Mouse (Mus musculus): ENCODE data around the gene Psmb6. TPM values are rescaled to one million over a fixed set of nuclear protein-coding genes. Genes with fewer than 3 reads are reported as not detected.

The Psmb6 gene
- polyA plus RNA-seq, 1 experiment from 2014 or later = 669 TPM

DNA sequence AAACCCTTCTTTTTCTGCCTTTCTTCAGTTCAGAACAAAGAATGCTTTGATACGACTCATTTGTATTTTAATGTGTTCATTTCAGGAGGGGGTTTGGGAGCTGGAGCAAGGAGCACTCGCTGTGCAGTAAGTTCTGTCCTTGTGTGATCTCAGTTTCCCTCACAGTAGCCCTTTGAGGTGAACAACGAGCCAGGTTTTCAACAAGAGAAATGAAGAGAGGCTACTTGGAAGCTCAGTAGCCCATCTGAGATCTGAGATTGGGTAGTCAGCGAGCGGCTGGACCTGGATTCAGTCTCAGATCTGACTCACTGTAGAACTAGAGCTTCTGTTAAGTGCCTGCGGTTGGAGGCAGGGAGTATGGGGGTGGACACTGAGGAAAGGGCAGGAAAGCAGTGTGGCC lies 48.7 kb downstream of the Psmb6 start:
- Histone ChIP-seq H3K4me1 (ENCODE audit: control insufficient read depth, insufficient read depth, low read length) (peaks cover 37% of the 10 kb centered on the region), H3K4me2 (ENCODE audit: low read depth, low read length) (no peak overlapping the region), H3K9me3 (ENCODE audit: control insufficient read depth, low read length) (no peaks in the 10 kb centered on the region), H3K9ac (ENCODE audit: low read depth, low read length) (no peak overlapping the region), H3K27me3 (replicated peaks; ENCODE audit: control insufficient read depth, insufficient read depth, low read length) (no peaks in the 10 kb centered on the region), H3K4me3 (ENCODE audit: low read length) (no peak overlapping the region), H3K27ac (ENCODE audit: low read length) (no peak overlapping the region), H3K36me3 (ENCODE audit: control insufficient read depth, insufficient read depth, low read length) (no peaks in the 10 kb centered on the region)
- ATAC-seq = no peak
- 76% methylated on average over 6 of the region's 6 CpGs for whole genome bisulfite sequencing

DNA sequence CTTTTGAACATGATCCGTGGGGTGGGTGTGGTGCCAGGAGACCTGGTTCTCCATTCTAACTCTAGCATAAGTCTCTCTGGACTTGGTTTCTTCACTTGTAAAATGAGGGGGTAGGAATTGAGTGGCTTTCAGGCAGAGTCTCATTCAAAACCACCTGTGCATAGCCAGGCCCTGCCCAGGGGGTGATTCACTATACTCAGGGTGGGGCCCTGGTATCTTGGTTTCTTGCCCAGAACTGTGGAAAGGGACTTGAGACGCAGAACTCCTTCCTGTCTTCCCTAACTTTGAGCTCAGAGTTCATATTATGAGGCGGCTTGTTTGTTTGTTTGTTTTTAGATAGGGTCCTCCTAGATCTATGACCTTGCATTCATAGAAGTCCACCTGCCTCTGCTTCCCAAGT lies 52.0 kb downstream of the Psmb6 start:
- H3K27ac ChIP-seq (ENCODE audit: low read length) = peak overlapping the region; percentile 24; the same call in 1 of the 2 replicates
- no peak overlapping the region for H3K4me3 ChIP-seq (ENCODE audit: low read length)
- WGBS = 58% methylated on average over 3 of the region's 3 CpGs
- no peak overlapping the region for H3K9ac ChIP-seq (ENCODE audit: low read depth, low read length)
- H3K27me3 ChIP-seq (replicated peaks; ENCODE audit: control insufficient read depth, insufficient read depth, low read length) = no peaks in the 10 kb centered on the region
- ATAC-seq = peak; percentile 65
- H3K4me2 ChIP-seq (ENCODE audit: low read depth, low read length) = no peak overlapping the region; the same call in 1 of the 2 replicates
- peaks cover 53% of the 10 kb centered on the region for H3K4me1 ChIP-seq (ENCODE audit: control insufficient read depth, insufficient read depth, low read length)
- no peaks in the 10 kb centered on the region for H3K9me3 ChIP-seq (ENCODE audit: control insufficient read depth, low read length)
- H3K36me3 ChIP-seq (ENCODE audit: control insufficient read depth, insufficient read depth, low read length) = no peaks in the 10 kb centered on the region

Other genes with a start within 250 kb of the Psmb6 start
- gene Alox12e, start 202.7 kb upstream of the Psmb6 start, polyA plus RNA-seq (2015; fragmentation: Nextera tagmentation; extraction: Ambion mirVana) = 0.13 TPM in 1 of 2 replicates, not detected in the other
- 0.64 and 1.1 TPM in 2 replicates for gene Alox15, start 173.3 kb upstream of the Psmb6 start, polyA plus RNA-seq (2015; fragmentation: Nextera tagmentation; extraction: Ambion mirVana)
- gene Pelp1, start 115.3 kb upstream of the Psmb6 start, polyA plus RNA-seq (2015; fragmentation: Nextera tagmentation; extraction: Ambion mirVana) = 29.1 and 31.5 TPM in 2 replicates
- 10.1 and 10.7 TPM in 2 replicates for gene Arrb2, start 92.7 kb upstream of the Psmb6 start, polyA plus RNA-seq (2015; fragmentation: Nextera tagmentation; extraction: Ambion mirVana)
- gene Med11, start 73.4 kb upstream of the Psmb6 start, polyA plus RNA-seq (2015; fragmentation: Nextera tagmentation; extraction: Ambion mirVana) = 38.4 and 41.7 TPM in 2 replicates
- 1.1 and 1.2 TPM in 2 replicates for gene Zmynd15, start 65.9 kb upstream of the Psmb6 start, polyA plus RNA-seq (2015; fragmentation: Nextera tagmentation; extraction: Ambion mirVana)
- 10.9 and 11.9 TPM in 2 replicates for gene Cxcl16, start 65.4 kb upstream of the Psmb6 start, polyA plus RNA-seq (2015; fragmentation: Nextera tagmentation; extraction: Ambion mirVana)
- gene Tm4sf5, start 20.1 kb upstream of the Psmb6 start, polyA plus RNA-seq (2015; fragmentation: Nextera tagmentation; extraction: Ambion mirVana) = 253 and 283 TPM in 2 replicates
- 0.28 and 0.71 TPM in 2 replicates for gene Vmo1, start 10.8 kb upstream of the Psmb6 start, polyA plus RNA-seq (2015; fragmentation: Nextera tagmentation; extraction: Ambion mirVana)
- gene Gltpd2, start 6.2 kb upstream of the Psmb6 start, polyA plus RNA-seq (2015; fragmentation: Nextera tagmentation; extraction: Ambion mirVana) = 1.9 and 2.0 TPM in 2 replicates
- gene Gm40193, start 7.6 kb downstream of the Psmb6 start, polyA plus RNA-seq (2015; fragmentation: Nextera tagmentation; extraction: Ambion mirVana) = not detected in 2 replicates
- gene Pld2, start 14.7 kb downstream of the Psmb6 start, polyA plus RNA-seq (2015; fragmentation: Nextera tagmentation; extraction: Ambion mirVana) = 9.3 and 10.0 TPM in 2 replicates
- 9.3 and 10.6 TPM in 2 replicates for gene Mink1, start 37.5 kb downstream of the Psmb6 start, polyA plus RNA-seq (2015; fragmentation: Nextera tagmentation; extraction: Ambion mirVana)
- gene 4930544D05Rik, start 90.5 kb downstream of the Psmb6 start, polyA plus RNA-seq (2015; fragmentation: Nextera tagmentation; extraction: Ambion mirVana) = not detected in 2 replicates
- gene Chrne, start 93.8 kb downstream of the Psmb6 start, polyA plus RNA-seq (2015; fragmentation: Nextera tagmentation; extraction: Ambion mirVana) = 0.17 TPM in 1 of 2 replicates, not detected in the other
- 0.05 and 0.06 TPM in 2 replicates for gene Gp1ba, start 113.8 kb downstream of the Psmb6 start, polyA plus RNA-seq (2015; fragmentation: Nextera tagmentation; extraction: Ambion mirVana)
- 121 and 123 TPM in 2 replicates for gene Rnf167, start 121.9 kb downstream of the Psmb6 start, polyA plus RNA-seq (2015; fragmentation: Nextera tagmentation; extraction: Ambion mirVana)
- 215 and 216 TPM in 2 replicates for gene Slc25a11, start 122.1 kb downstream of the Psmb6 start, polyA plus RNA-seq (2015; fragmentation: Nextera tagmentation; extraction: Ambion mirVana)
- gene Pfn1, start 129.3 kb downstream of the Psmb6 start, polyA plus RNA-seq (2015; fragmentation: Nextera tagmentation; extraction: Ambion mirVana) = 2,307 and 2,326 TPM in 2 replicates
- gene Eno3, start 131.8 kb downstream of the Psmb6 start, polyA plus RNA-seq (2015; fragmentation: Nextera tagmentation; extraction: Ambion mirVana) = 12.8 and 13.5 TPM in 2 replicates
- 132 and 159 TPM in 2 replicates for gene Spag7, start 144.0 kb downstream of the Psmb6 start, polyA plus RNA-seq (2015; fragmentation: Nextera tagmentation; extraction: Ambion mirVana)
- gene Camta2, start 162.7 kb downstream of the Psmb6 start, polyA plus RNA-seq (2015; fragmentation: Nextera tagmentation; extraction: Ambion mirVana) = 14.2 and 14.4 TPM in 2 replicates
- 1.4 and 1.8 TPM in 2 replicates for gene Inca1, start 174.8 kb downstream of the Psmb6 start, polyA plus RNA-seq (2015; fragmentation: Nextera tagmentation; extraction: Ambion mirVana)
- gene Kif1c, start 175.2 kb downstream of the Psmb6 start, polyA plus RNA-seq (2015; fragmentation: Nextera tagmentation; extraction: Ambion mirVana) = 2.3 and 2.8 TPM in 2 replicates
- 4.8 and 5.3 TPM in 2 replicates for gene Zfp3, start 238.8 kb downstream of the Psmb6 start, polyA plus RNA-seq (2015; fragmentation: Nextera tagmentation; extraction: Ambion mirVana)